Mouse (Mus musculus): ENCODE measurements around the gene Nkx2-2. TPM values are rescaled to one million over a fixed set of nuclear protein-coding genes. Genes with fewer than 3 reads are reported as not detected.

Gene Nkx2-2
- 5.4 and 7.2 TPM in 2 replicates for polyA plus RNA-seq (2012; rRNA removed)

DNA sequence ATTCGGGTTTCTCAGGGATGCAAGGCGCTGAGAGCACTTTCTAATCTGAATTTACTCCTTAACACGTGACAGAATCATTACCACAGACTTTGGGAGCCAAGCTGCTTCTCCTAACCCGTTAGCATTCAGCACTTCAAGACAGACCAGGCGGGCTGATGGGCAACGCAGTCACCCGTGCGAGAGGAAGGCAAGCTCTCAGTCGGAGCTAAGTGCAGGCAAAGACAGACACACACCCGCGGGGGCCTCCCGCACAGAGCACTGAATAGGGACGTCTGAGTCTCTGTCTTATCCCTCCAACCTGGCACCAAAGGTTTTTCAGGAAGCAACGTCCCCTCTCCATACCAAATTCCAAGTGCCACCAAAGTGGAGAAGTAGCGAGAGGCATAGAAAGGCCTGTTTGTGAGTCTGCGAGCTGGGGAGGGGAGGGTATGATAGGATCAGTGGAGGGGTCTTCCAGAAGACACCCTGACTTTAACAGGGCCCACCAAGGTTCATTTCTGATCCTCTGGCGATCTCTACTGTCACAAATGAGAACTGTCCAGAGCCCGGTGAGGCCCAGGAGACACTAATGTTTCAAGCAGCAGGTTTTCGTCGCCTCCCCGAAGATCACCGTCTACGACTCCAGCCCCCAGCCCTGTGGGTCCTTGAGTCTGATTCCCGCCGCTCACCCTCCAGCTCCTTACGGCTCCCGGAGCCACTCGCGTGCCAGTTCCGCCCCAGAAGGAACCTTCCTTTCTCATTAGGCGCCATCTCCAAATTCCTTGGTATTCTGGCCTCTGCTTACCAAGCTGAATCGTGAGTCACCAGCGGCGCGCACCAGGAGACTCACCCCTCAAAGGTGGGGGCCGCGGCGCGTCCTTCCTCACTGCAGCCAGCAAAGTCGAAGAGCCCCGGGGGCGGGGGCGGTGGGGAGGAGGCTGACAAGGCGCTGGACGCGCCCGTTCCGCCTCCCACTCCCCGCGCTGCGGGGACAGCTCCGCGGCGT is at the start of gene Nkx2-2:
Nkx2-2 (minus strand) TSS at position 973 of the 985 bp plus-strand sequence.

Other genes starting within 250 kb of the Nkx2-2 start
- 62.7 and 68.4 TPM in 2 replicates for gene Xrn2, start 181.2 kb downstream of the Nkx2-2 start, polyA plus RNA-seq (2012; rRNA removed)
- 0.63 and 0.91 TPM in 2 replicates for gene Nkx2-4, start 108.8 kb downstream of the Nkx2-2 start, polyA plus RNA-seq (2012; rRNA removed)
- 0.05 and 0.15 TPM in 2 replicates for gene Pax1, start 167.7 kb upstream of the Nkx2-2 start, polyA plus RNA-seq (2012; rRNA removed)

Data from central nervous system, embryonic 18 days (tissue).